Mouse (Mus musculus): Measurements from ENCODE around the gene Asb10.

The Asb10 gene

GRCm38 (mm10) chr5:24536511-24536910 is 4.3 kb downstream of the Asb10 start:
- DNase-seq (ENCODE audit: low spot score in 2 of 2), result no peak

GRCm38 (mm10) chr5:24535731-24536130 is 5.0 kb downstream of the Asb10 start:
- no peak for DNase-seq (ENCODE audit: low spot score in 2 of 2)

- DNase-seq (ENCODE audit: low spot score in 2 of 2), result no peak
Measured at GRCm38 (mm10) chr5:24534292-24534691, 6.5 kb downstream of the Asb10 start.

GRCm38 (mm10) chr5:24533391-24533790 is 7.4 kb downstream of the Asb10 start:
- DNase-seq (ENCODE audit: low spot score in 2 of 2), result no peak

- peak; percentile 65 to 90 for DNase-seq (ENCODE audit: low spot score in 2 of 2)
Measured at GRCm38 (mm10) chr5:24530042-24530689, 10.6 kb downstream of the Asb10 start.

- no peak for DNase-seq (ENCODE audit: low spot score in 2 of 2)
Measured at GRCm38 (mm10) chr5:24527780-24528179, 13.0 kb downstream of the Asb10 start.

- no peak for DNase-seq (ENCODE audit: low spot score in 2 of 2)
Measured at GRCm38 (mm10) chr5:24526889-24527230, 13.9 kb downstream of the Asb10 start, which contains the start of gene Gbx1. TSS of gene Gbx1 (minus strand) at chr5:24527202.

- no peak for DNase-seq (ENCODE audit: low spot score in 2 of 2)
Measured at GRCm38 (mm10) chr5:24526190-24526888, 14.4 kb downstream of the Asb10 start.

- DNase-seq (ENCODE audit: low spot score in 2 of 2), result no peak
Measured at GRCm38 (mm10) chr5:24525360-24526189, 15.2 kb downstream of the Asb10 start.

- no peak for DNase-seq (ENCODE audit: low spot score in 2 of 2)
Measured at GRCm38 (mm10) chr5:24524522-24524921, 16.3 kb downstream of the Asb10 start.

GRCm38 (mm10) chr5:24523806-24524205 is 17.0 kb downstream of the Asb10 start:
- no peak for DNase-seq (ENCODE audit: low spot score in 2 of 2)

- no peak for DNase-seq (ENCODE audit: low spot score in 2 of 2)
Measured at GRCm38 (mm10) chr5:24521366-24521765, 19.4 kb downstream of the Asb10 start.

GRCm38 (mm10) chr5:24512271-24512670 is 28.5 kb downstream of the Asb10 start:
- DNase-seq (ENCODE audit: low spot score in 2 of 2), result no peak

GRCm38 (mm10) chr5:24510635-24511034 is 30.1 kb downstream of the Asb10 start:
- DNase-seq (ENCODE audit: low spot score in 2 of 2), result peak in 1 of 2 experiments; percentile 27

- no peak for DNase-seq (ENCODE audit: low spot score in 2 of 2)
Measured at GRCm38 (mm10) chr5:24508406-24508805, 32.4 kb downstream of the Asb10 start.

GRCm38 (mm10) chr5:24505513-24505912 is 35.3 kb downstream of the Asb10 start:
- no peak for DNase-seq (ENCODE audit: low spot score in 2 of 2)

GRCm38 (mm10) chr5:24502786-24503185 is 38.0 kb downstream of the Asb10 start:
- DNase-seq (ENCODE audit: low spot score in 2 of 2), result no peak

- DNase-seq (ENCODE audit: low spot score in 2 of 2), result no peak
Measured at GRCm38 (mm10) chr5:24500851-24501250, 39.9 kb downstream of the Asb10 start.

GRCm38 (mm10) chr5:24499113-24499512 is 41.7 kb downstream of the Asb10 start:
- DNase-seq (ENCODE audit: low spot score in 2 of 2), result no peak

- DNase-seq (ENCODE audit: low spot score in 2 of 2), result no peak
Measured at GRCm38 (mm10) chr5:24497526-24497925, 43.3 kb downstream of the Asb10 start.

GRCm38 (mm10) chr5:24496756-24497155 is 44.0 kb downstream of the Asb10 start:
- no peak for DNase-seq (ENCODE audit: low spot score in 2 of 2)

- DNase-seq (ENCODE audit: low spot score in 2 of 2), result no peak
Measured at GRCm38 (mm10) chr5:24495019-24495418, 45.8 kb downstream of the Asb10 start.

Measured in thymus, postnatal 10 days (tissue).